Mouse (Mus musculus) cerebellum, adult 2 months (tissue): ENCODE measurements around the gene Slamf9.

Source experiments
- CTCF ChIP-seq: fragments of 200-500 bp; IDR thresholded peaks from 2 replicates; pipeline ENCODE4 v1.5.1; 2011; ENCODE audit warnings: low read depth, mild to moderate bottlenecking, control low read depth, low read length, moderate library complexity, borderline replicate concordance; ENCODE audit not compliant: insufficient read depth
- POLR2A ChIP-seq: fragments of 200-500 bp; IDR thresholded peaks from 2 replicates; pipeline ENCODE4 v1.6.1; 2011; ENCODE audit warnings: low read length, control low read depth, borderline replicate concordance; ENCODE audit not compliant: insufficient read depth

- TF ChIP-seq CTCF, result no peak
- TF ChIP-seq POLR2A, result no peak
These were observed 14.6 kb downstream of the Slamf9 start for GRCm38 (mm10) chr1:172489585-172490250.
